Mouse (Mus musculus): ENCODE results near the gene Tbc1d10b.

The Tbc1d10b gene

DNA sequence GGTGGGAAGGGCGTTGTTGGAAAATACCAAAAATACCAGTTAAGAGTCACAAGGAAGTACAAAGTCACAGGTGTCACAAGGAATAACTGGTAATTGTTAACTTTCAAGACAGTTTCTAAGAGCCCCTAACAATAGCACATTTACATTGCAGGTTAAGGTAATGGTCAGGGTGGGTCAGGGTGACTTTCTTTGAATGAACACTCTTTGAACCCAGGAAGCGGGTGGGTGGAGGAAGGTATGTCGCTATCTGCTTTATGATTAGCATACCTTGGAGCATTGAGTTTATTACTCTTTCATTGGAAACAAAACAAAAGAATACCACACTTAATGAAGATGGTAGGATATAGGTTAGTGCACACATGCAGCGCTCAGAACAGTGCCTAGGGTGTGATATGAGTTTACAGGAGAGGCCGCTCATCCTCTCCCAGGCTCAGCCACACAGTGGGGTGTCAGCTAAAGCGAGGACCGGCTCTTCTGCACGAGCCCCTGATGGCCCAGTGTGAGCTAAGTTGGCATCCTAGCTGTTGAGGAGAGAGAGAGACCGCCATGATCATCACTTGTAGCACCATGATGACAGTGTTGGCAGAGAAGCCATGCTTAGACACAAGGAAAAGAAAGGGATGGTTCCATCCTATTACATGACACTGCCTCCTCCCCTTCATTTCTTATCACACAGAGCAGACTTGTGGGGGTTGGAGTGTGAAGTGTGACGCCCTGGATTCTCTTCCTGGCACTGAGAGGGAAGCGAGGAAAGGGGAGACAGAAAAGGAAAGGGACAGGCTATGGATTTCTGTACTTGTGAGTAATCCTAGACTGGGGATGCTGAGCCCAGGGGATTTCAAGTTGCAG is 17.1 kb upstream of the Tbc1d10b start:
- intact Hi-C loops (cut with DNase I): no loop called here

DNA sequence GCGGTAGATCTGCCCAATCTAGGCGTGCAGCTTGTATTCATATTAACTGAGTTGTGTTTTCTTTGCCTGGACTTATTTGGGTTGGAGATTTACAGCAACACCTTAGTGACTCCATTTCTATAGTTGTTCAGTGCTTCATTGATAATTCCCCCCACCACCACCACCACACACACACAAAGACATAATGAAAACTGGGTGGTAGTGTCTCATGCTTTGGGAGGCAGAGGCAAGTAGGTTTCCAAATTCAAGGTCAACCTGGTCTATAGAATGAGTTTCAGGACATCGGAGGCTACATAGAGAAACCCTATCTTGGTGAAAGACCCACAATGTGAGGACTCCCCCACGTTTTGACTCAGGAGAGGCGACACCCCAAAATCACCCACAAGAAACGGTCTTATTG is 16.3 kb upstream of the Tbc1d10b start:
- intact Hi-C loops (cut with DNase I): no loop called here

DNA sequence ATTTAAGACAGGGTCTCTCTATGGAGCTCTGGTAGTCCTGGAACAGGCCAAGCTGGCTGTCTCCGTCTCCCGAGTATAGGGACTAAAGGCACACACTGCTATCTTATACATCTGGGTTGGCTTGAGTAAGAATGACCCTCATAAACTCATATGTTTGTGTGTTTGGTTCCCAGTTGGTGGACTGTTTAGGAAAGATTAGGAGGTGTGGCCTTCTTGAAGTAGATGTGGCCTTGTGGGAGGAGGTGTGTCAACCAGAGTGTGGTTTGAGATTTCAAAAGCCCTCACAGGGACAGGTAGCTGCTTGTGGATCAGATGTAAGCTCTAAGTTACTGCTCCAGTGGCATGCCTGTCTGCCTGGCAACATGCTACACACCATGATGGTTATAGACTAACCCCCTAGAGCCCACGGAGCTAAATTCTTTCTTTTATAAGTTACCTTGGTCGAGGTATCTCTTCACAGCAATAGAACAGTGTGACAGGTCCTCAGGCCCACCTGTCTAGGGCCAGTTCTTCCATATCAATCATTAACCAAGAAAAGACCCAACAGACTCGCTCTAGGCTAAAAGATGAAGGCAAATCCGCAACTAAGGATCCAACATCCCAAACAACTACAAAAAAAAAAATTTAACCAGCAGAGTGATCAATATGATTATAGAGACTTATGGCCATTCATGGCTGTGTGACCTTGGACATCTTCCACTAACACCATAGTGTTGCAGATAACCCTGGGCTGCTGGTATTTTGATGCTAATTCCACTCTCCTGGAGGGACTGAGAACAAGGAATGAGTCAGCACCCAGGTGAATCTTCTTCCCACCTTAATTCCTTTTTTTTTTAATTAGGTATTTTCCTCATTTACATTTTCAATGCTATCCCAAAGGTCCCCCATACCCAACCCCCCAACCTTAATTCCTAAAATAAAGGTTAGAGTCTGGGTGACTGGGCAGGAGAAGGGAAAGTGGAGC is 15.5 kb upstream of the Tbc1d10b start:
- intact Hi-C loops (cut with DNase I): no loop called here

DNA sequence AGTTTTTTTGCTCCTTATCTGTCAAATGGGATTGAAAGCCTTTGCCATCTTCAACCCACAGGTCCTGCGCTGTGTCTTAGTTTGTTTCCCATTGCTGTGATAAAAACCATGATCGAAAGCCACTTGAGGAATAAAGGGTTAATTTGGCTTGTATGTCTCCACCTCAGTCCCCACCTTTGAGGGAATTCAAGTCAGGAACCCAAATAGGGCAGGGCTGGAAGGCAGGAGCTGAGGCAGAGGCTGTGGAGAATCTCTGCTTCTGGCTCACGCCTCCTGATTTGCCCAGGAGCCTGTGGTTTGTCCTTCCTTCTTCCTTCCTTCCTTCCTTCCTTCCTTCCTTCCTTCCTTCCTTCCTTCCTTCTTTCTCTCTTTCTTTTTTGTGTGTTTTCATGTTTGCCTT is 14.8 kb upstream of the Tbc1d10b start:
- intact Hi-C loops (cut with DNase I): no loop called here

DNA sequence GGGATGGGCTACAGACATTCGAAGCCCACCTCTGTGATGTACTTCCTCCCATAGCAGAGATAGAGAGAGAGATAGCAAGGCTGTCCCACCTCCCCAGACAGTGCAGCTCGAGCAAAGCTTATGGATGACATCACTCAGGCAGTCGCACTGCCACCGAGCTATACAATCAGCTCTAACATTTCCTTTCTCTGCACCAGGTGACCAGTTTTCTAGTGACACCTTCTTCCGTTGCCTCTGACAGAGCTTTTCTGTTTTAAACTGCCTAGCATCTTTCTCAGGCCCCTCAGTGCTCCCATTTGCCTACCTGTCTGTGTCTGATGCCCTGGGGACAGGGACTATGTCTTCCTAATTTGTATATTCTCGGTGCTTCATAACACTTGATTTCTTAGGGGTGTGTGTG is 12.2 kb upstream of the Tbc1d10b start:
- intact Hi-C loops (cut with DNase I): no loop called here

DNA sequence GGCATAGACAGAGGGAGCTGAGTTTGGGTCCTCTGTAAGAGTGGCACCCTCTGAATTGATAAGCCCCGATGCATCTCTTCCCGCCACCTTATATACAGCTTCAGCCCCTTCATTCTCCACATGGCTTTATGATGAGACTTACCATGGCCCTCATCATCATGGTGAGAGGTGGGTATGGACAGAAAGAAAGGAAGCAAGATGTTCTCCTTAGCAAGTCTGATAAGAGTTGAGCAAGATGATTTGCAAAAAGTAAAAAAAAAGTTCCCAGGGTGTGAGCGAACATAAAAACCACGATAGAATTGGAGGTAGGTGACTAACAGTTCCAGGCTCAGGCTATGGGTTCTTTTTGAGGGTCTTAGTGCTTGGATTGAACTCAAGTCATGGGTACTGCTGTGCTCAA is 10.4 kb upstream of the Tbc1d10b start:
- intact Hi-C loops (cut with DNase I): no loop called here

DNA sequence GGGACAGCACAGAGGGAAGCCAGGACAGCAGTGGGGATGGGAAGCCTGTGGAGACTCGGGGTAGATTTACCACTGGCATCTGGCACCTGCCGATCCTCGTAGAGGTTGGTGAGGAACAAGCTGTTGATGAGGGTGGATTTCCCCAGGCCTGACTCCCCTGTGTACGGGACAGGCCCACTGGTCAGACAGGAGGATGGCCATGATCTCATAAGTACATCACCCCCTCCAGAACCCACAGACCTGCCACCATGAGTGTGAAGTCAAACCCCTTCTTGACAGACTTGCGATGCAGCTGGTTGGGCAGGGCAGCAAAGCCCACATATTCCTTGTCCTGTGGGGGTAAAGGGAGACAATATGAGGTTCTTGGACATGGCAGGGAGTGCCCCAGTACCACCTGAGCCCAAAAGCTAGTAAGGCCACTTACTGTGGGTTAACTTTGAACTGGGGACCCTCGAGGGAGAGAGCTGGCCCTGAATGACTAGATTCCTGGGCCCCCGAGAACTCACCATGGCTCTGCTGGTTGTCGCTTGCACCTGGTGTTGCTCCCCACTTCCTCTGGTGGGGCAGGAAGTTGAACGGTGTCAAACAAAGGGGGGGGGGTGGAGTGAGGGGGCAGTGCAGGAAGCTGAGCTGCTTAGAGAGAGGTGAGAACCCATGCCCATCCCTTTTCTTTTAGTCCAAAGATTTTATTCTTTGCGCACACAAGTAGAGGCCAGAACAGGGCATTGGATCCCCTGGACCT is 9.8 kb upstream of the Tbc1d10b start:
- intact Hi-C loops (cut with DNase I): no loop called here

DNA sequence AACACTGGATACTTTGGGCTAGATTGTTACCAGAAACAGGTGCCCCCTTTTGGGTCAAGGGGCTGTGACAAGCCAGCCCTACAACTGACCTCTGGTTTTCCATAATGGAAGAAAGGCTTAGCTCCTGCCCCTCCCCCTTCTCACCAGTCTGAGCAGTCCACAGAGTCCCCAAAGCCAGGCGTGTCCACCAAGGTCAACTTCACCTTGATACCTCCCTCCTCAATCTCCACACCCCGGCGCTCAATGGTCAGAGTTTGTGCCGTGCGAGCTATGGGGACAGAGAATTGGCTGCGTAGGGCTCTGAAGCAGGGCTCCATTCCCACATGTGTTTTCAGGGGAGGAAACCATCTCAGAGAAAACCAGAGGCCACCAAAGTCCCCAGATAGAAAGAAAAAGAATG is 9.2 kb upstream of the Tbc1d10b start:
- intact Hi-C loops (cut with DNase I): no loop called here

DNA sequence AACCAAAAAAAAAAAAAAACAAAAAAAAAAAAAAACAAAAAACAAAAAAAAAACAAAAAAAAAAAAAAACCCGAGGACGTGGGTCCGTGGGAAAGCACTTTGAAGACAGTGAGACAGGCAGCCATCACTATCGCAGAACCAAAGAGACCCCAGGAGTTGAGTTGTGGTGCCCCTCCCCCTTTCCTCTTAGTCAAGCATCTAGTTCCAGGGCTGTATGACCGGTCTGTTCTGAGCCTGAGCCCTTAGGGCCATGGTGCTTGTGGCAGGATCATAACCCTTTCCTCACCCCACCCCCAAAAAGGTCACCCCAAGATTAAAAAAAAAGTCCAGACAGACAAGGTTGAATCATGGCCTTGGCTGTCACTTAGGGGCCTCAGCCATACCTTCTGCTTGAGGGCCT is 8.0 kb upstream of the Tbc1d10b start:
- intact Hi-C loops (cut with DNase I): no loop called here

DNA sequence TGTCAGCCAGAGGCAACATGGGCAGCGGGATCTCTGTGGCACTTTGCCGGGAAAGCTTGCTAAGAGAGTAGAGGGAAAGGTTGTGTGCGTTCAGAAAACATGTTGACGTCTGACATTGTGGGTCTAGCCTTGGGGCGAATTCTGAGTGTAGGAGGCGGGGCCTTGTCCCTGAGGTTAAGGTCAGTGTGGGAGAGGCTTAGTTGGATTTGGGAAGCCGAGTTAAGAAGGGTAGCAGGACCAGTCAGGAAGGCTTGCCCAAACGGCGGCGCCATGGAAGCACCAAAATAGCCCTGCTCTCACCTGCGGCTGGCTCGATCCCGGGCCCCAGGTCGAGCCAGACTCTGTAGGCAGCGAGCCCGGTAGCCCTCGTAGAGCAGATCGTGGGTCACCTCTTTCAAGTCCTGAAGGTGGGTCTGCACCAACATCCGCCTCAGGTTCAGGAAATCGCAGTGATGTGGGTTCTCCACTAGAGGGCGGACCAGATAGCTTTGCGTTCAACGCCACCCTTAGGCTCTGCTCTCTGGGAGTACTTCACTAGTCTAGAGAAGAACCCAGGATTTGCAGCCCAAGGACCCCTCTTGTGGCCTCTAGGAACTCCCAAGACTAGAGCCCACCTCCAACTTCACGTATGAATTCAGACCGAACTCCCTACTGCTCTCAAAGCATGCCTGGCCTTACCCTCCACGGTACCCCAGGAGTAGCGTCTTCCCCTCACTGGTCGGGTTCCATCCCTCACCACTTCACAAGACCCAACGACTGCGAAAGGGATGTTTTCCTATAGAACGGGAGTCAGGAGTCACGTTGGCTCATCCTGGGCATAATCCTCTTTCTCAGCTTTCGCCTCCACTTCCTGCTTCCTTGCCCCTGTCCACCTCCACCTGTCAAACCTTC is 7.0 kb upstream of the Tbc1d10b start:
- intact Hi-C loops (cut with DNase I): no loop called here

DNA sequence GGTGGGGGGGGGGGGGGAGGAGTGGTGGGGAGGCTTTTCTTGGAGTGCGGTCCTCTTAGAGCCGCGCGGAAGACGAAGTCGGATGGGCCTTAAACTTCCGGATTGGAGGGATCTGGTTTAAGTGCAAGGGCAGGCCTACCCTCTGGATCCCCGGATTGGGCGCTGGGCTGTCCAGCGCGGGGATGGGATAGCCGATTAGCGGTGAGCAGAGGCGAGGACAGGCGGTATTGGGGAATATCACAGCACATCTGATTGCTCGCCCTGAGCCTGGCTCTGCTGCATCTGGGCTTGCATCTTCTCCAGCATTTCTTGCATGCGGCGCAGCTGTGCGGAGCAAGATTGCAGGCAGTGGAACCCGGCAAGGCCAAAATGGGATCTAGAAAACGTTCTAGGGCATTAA is 6.3 kb upstream of the Tbc1d10b start:
- intact Hi-C loops (cut with DNase I): no loop called here

DNA sequence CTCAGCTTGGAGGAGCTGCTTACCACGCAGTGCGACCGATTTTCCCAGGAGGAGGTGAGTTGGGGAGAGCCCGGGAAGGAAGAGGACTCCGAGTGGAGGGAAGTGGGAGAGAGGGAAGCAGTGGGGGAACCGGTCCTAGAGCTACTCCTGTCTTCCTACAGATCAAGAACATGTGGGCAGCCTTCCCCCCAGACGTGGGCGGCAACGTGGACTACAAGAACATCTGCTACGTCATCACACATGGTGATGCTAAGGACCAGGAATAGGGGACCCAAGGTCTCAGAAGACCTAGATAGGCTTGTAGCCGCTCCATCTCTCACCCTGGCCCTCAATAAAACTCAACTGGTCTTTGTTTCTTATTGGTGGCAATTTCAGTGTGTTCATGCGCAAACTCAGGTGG is 5.7 kb upstream of the Tbc1d10b start:
- intact Hi-C loops (cut with DNase I): no loop called here

DNA sequence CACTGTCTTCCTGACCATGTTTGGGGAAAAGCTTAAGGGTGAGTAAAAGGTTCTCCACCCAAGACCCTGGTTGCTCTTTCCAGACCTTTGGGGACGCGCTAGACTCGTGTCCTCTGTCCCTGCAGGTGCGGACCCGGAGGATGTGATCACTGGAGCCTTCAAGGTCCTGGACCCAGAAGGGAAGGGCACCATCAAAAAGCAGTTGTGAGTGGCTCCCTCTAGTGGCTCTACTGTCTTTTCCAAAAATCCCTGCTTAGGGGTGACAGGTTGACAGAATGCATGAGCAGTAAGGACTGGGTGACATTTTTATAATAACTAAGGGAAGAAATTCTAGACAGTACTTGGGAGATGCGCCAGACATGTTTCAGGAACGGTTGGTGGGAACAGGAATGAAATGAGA is 5.2 kb upstream of the Tbc1d10b start:
- intact Hi-C loops (cut with DNase I): no loop called here

DNA sequence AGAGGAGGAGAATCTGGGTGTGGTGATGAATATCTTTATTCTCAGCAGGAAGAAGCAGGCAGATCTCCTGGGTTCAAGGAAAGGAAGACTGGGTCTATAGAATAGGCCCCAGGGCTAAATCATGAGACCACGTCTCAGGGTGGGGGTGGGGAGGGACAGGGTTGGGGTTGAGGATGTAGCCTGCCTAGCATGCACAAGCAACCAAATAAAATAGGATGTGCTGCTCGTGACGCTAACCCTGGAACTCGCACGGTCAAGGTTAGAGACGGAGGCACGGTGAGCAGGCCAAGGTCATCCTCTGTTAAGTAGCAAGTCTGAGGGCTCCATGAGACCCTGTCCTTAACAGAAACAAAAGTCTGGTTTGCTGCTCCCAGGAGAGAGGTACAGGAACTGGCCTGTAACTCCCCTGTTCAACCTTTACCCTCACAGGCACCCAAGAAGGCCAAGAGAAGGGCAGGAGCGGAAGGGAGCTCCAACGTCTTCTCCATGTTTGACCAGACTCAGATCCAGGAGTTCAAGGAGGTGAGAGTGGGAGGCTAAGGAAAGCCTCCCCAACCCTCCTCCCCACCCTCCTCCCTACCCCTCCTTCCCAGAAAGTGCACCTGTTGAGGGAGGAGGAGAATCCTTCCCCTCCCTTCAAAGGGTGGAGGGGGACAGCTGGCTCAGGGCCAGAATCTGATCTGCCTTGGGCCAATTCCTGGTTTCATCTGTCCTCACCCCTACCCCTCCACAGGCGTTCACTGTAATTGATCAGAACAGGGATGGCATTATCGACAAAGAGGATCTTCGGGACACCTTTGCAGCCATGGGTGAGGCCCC is 4.4 kb upstream of the Tbc1d10b start:
- intact Hi-C loops (cut with DNase I): no loop called here

DNA sequence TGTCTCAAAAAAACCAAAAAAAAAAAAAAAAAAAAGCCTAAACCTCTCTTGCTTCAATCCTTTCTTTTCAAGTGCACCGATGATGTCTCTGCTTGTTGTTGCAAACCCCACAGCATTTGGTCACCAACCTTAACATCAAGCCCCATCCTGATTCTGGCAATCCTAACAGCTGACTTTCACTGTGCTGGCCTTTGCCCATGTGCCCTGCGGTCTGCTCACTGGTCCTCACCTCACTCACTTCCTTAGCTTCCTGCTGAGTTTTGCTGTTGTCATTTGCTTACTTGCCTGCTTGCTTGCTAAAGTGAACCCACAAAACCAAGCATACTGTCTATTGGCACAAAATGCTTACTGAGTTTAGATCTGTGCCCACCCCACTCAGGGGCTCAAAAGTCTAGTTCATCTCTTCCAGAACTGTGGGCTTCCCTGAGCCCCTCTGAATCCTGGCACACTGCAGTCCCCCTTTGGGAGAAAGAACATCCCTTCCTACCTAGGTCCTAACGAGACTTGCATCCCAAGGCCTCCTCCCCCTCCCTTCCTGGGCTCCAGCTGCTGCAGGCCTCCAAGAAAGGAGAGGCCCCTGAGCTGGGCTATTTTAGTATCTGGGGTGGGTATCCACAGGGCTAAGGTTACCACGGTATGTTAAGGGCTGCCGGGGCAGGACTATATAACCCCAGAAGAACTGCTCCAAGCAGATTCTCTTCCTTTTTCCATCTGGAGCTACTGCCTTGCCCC is 2.9 kb upstream of the Tbc1d10b start:
- intact Hi-C loops (cut with DNase I): no loop called here

DNA sequence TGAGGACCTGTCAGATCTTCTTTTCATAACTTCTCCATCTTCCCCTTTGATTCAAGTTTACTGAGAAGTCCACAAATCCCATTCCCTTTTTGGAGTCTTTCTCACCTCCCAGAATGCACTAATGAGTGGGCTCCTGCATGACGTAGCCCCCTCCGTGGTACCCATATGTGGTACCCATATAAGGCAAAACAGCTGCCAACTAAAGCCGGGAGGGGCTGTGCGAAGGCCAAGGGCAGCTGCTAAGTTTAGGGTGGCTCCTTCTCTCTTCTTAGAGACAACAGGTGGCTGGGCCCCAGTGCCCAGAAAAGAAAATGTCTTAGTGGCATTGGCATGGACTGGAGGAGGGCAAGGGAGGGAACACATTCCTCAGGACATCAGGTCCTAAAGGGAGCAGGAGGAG is 2.0 kb upstream of the Tbc1d10b start:
- intact Hi-C loops (cut with DNase I): no loop called here

DNA sequence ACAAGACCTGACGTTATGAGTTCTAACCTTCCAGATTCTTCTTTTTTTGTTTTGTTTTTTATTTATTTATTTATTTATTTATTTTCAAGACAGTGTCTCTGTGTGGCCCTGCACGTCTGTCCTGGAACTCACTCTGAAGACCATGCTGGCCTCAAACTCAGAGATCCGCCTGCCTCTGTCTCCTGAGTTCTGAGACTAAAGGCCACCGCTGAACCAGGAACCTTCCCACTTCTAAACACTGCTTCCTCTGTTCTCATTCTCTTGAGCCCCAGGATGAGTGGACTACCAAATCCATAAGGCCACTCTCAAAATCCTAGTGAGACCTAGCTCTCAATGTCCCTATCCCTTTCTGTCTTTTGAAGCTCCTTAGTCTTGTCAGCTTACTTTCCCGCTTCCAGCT is 1.6 kb upstream of the Tbc1d10b start:
- intact Hi-C loops (cut with DNase I): no loop called here

DNA sequence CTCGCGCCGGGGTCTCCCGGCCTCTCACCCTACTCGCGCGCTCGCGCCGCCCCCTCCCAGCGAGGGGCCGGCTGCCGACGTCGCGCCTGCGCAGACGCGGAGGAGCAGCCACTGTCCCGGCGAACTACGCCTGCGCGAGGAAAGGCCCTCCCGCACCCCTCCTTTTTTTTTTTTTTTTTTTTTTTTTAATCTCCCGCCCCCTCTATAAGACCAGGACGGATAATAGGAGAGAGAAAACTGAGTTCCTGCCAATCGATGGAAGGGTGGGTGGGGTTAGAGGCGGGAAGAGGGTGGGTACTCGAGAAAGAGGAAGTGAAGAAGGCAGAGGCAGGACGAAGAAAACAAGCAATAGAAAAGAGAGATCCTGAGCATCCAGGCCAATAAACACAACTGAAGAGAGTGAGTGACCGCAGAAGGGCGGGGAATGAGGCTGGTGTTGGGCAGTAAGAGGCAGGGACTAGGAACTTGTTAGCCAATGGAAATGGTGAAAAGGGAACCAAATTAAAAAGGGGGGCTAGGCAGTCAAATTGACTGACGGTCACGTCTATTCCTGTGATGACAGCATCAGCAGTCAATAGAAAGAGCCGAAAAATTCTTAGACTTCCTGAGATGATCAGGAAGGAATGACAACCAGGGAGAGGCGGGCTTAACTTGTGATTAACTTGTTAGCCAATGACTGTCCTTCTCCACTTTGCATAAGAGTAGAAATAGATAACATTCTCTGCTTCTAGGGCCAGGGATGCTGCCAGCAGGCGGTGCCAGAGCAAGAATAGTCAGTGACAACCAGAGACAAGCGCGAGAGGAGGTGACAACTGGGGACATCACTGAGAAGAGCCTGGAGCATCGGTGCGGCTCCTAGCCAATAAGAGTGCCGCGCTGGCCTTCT is 528 bp upstream of the Tbc1d10b start, which contains the start of gene Mylpf:
Gene Mylpf, plus strand, starts transcription at position 338 of the 886 bp plus-strand sequence.
- intact Hi-C loops (cut with DNase I): no loop called here

Data from adrenal gland (tissue).